Mouse (Mus musculus) CD4-positive naive resting alpha-beta T cell, adult 57 days (primary cell): ENCODE results near the gene Usp17ld. TPM values are rescaled to one million over a fixed set of nuclear protein-coding genes. Genes with fewer than 3 reads are reported as not detected.

Source experiments
- total RNA-seq: library from RNA; stranded (reverse); gene quantifications from one replicate; pipeline ENCODE4 v1.2.4, GENCODE M21; 2023

Gene Usp17ld
- total RNA-seq = not detected

DNA sequence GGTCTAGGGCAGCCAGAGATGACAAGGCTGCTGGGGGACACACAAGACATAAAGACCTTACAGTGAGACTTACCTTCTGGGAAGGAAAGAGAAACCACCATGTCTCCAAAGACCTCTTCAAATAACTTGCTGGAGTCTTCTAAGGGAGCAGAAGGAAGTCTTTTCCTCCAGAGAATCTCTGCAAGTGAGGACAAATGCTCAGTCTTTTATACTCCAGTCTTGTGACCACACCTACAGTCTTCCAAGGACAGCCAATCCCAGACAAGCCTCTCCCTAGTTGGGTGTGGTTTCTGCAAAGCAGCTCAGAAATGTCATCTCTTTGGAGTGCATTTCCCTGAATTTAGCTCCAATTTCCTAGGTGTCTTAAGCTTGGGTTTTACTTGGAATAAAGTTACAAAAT, at the start of gene Usp17ld:
Gene Usp17ld (minus strand): TSS at position 101 of the 400 bp plus-strand sequence.

DNA sequence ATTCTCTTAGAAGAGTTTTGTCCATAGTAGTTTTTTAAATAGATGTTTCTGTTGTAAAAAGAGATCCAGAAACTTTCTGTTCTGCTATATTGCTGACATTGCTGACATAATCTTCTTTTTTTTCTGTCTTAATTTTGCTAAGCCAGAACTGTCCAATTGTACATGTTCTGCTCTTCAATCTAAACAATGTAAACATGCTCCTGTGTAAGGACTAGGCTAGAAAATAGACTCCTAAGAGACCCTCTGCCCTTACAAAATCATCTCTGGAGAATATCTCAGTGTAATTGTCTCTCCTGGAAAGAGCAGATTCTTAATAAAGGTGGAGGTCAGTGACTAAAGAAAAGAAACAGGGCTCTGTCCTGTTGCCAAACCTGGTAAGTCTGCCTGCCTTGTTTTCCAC, 35.6 kb downstream of the Usp17ld start, which contains the start of gene Olfr594:
Gene Olfr594 (plus strand): TSS at position 301 of the 400 bp plus-strand sequence.

GRCm38 (mm10) chr7:103211562-103211961, 40.7 kb downstream of the Usp17ld start, which contains the start of gene Olfr593:
Gene Olfr593 (plus strand): TSS chr7:103211862.

Other genes with a start within 250 kb of the Usp17ld start
- gene Olfr582, start 214.5 kb downstream of the Usp17ld start, total RNA-seq = not detected
- gene Olfr583, start 201.2 kb downstream of the Usp17ld start, total RNA-seq = not detected
- not detected for gene Olfr584, start 170.6 kb downstream of the Usp17ld start, total RNA-seq
- gene Olfr585, start 154.8 kb downstream of the Usp17ld start, total RNA-seq = not detected
- not detected for gene Olfr586, start 126.9 kb downstream of the Usp17ld start, total RNA-seq
- gene Olfr588-ps1, start 111.6 kb downstream of the Usp17ld start, total RNA-seq = not detected
- not detected for gene Olfr589, start 96.1 kb downstream of the Usp17ld start, total RNA-seq
- gene Olfr591, start 74.2 kb downstream of the Usp17ld start, total RNA-seq = not detected
- gene Olfr592, start 67.7 kb downstream of the Usp17ld start, total RNA-seq = not detected
- not detected for gene Olfr593, start 40.6 kb downstream of the Usp17ld start, total RNA-seq
- gene Olfr594, start 35.5 kb downstream of the Usp17ld start, total RNA-seq = not detected
- gene Olfr596, start 53.1 kb upstream of the Usp17ld start, total RNA-seq = not detected
- not detected for gene Olfr597, start 63.8 kb upstream of the Usp17ld start, total RNA-seq
- gene Olfr598, start 71.1 kb upstream of the Usp17ld start, total RNA-seq = not detected
- not detected for gene Olfr599, start 83.4 kb upstream of the Usp17ld start, total RNA-seq
- not detected for gene Olfr600, start 97.2 kb upstream of the Usp17ld start, total RNA-seq
- not detected for gene Olfr601, start 110.2 kb upstream of the Usp17ld start, total RNA-seq
- gene Olfr603, start 133.7 kb upstream of the Usp17ld start, total RNA-seq = not detected
- gene Usp17lc, start 162.6 kb upstream of the Usp17ld start, total RNA-seq = not detected
- gene Olfr605, start 192.9 kb upstream of the Usp17ld start, total RNA-seq = not detected
- gene Olfr606, start 196.5 kb upstream of the Usp17ld start, total RNA-seq = not detected
- gene Olfr607, start 211.6 kb upstream of the Usp17ld start, total RNA-seq = not detected
- gene Olfr608, start 217.4 kb upstream of the Usp17ld start, total RNA-seq = not detected
- not detected for gene Olfr609, start 245.6 kb upstream of the Usp17ld start, total RNA-seq